ENCODE assay signal across 15 mouse cellular contexts in genomic region chrX:7190816-7191215, GRCm38 (mm10).
DNase-seq lines count a peak whose midpoint lies in the region.
"Had no signal": no experiment of that assay in that cellular context is flagged by ENCODE, and none has a peak within 500 bp of the region (broad histone marks: within the 10 kb centered on the region; RNA-seq: fewer than 3 reads in every experiment).

No protein-coding gene starts in this region.

- peak; percentile 17 to 38 for DNase-seq in adrenal gland, adult (ENCODE audit: inconsistent age in 2 of 2, low spot score in 1 of 2)
- no peak for DNase-seq in adrenal gland, postnatal 14 days
- peak; percentile 22 for DNase-seq in Muller cell, postnatal 12 days (ENCODE audit: inconsistent ontology term)
- peak; percentile 62 for DNase-seq in retina, postnatal 1 day
- DNase-seq in heart, postnatal 25 days (ENCODE audit: low spot score), result no peak
- DNase-seq: adrenal gland, adult 8-10 months; adrenal gland, postnatal 25 days; B cell, adult 2 months; cerebellum, adult 11 months; cerebellum, adult 18-20 months; cerebellum, adult 8-10 months; cerebellum, adult 9-11 months; cerebellum, postnatal 14 days; cerebellum, postnatal 36 days; embryo, embryonic 11 days had no signal

- intact Hi-C loops in heart, postnatal 25 days (cut with DNase I), result no loop called here

Comparison
In these comparisons a context has a peak if more than half of its experiments do, and no peak if none do; other contexts are left out.
1. DNase-seq: peak in adrenal gland, adult (2 of 2), Muller cell, postnatal 12 days (single experiment) and retina, postnatal 1 day (single experiment); none in adrenal gland, postnatal 14 days (single experiment) and heart, postnatal 25 days (single experiment).